Mouse (Mus musculus) C2C12 (cell line): ENCODE data around the gene Snx17.

Experiments used
- CTCF ChIP-seq: IDR thresholded peaks from one replicate; pipeline ENCODE4 v1.5.1; 2011; ENCODE audit not compliant: control insufficient read depth, insufficient read depth, insufficient read length
- USF1 ChIP-seq: IDR thresholded peaks from one replicate; pipeline ENCODE4 v1.6.1; 2011; ENCODE audit warnings: low read depth, mild to moderate bottlenecking, control low read depth, moderate library complexity

DNA sequence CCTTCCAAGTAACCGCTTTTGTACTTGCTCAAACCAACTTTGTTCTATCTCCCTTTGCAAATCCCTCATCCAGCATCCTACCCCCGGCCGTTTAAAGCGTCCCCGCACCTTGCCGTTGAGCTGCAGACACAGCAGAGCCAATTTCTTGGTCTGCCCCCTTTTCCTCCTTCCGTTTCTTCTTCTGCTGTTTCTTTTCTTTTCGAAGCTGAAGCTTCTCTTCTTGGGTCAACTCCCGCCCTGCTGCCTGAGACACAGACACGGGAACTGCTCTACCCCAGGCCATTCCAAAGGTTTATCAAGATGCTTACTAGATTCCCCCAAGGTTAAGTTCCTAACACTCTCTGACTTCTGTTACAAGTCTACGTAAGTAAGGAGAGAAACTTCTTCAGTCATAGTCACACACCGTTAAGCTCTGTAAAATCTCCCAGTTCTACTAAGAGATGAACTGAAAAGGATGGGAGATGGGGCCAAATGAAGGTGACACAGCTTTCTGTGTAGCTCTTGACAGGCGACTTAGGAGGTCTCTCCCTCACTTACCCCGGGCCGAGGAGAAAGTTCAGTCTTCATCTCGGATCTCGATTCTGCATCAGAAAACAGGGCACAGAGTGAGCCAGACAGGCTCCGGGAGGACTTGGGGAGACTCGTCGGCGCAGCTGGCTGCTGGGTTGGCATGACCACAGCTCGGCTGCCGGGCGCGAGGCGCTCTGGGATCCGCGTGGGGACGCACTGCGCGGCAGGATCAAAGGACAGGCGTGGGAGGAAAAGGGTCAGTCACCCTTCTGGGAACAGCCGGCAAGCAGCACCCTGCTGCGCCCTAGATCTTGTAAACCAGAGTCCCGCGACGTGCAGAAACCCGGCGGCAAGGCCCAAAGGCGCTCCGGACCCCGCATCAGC lies 735 bp upstream of the Snx17 start:
- TF ChIP-seq USF1: no peak
- no peak for TF ChIP-seq CTCF
